Mouse (Mus musculus) MEL (cell line): ENCODE results near the gene Dcp1b.

ENCODE experiments used
- CTCF ChIP-seq, 3 experiments: IDR thresholded peaks in 2 of 3; conservative IDR thresholded peaks in 1 of 3; 2 replicates each; pipeline ENCODE4 v1.5.1; 2011 to 2012; ENCODE audit warnings: low read length in 3 of 3, low read depth in 2 of 3, mild to moderate bottlenecking in 2 of 3, improper control_type of control experiment in 1 of 3, inconsistent platforms in 1 of 3, mixed read lengths in 1 of 3, moderate library complexity in 1 of 3; ENCODE audit not compliant: control insufficient read depth in 1 of 3, insufficient read depth in 1 of 3, poor library complexity in 1 of 3, severe bottlenecking in 1 of 3
- ETS1 ChIP-seq: IDR thresholded peaks from 2 replicates; pipeline ENCODE4 v1.6.1; 2012; ENCODE audit warnings: low read depth, mild to moderate bottlenecking, inconsistent platforms, low read length, improper control_type of control experiment, moderate library complexity
- JUND ChIP-seq: IDR thresholded peaks from 2 replicates; pipeline ENCODE4 v1.6.1; 2011; ENCODE audit warnings: low read depth, mild to moderate bottlenecking, improper control_type of control experiment, low read length
- NRF1 ChIP-seq: IDR thresholded peaks from 2 replicates; pipeline ENCODE4 v1.6.1; 2014; ENCODE audit warnings: low read depth, mild to moderate bottlenecking, inconsistent platforms, low read length, improper control_type of control experiment, moderate library complexity; ENCODE audit not compliant: poor library complexity, insufficient read depth, severe bottlenecking
- POLR2A ChIP-seq, 2 experiments: IDR thresholded peaks; 2 replicates each; pipeline ENCODE4 v1.6.1; 2011 to 2012; ENCODE audit warnings: low read length in 2 of 2, mild to moderate bottlenecking in 2 of 2, control low read depth in 1 of 2, improper control_type of control experiment in 1 of 2, low read depth in 1 of 2, moderate library complexity in 1 of 2; ENCODE audit not compliant: control insufficient read depth in 1 of 2, insufficient read depth in 1 of 2, poor library complexity in 1 of 2
- RAD21 ChIP-seq: IDR thresholded peaks from 2 replicates; pipeline ENCODE4 v1.6.1; 2011; ENCODE audit warnings: mild to moderate bottlenecking, low read depth, low read length, improper control_type of control experiment
- SIN3A ChIP-seq: IDR thresholded peaks from 2 replicates; pipeline ENCODE4 v1.6.1; 2012; ENCODE audit warnings: low read length, improper control_type of control experiment, inconsistent platforms
- TAL1 ChIP-seq: IDR thresholded peaks from 2 replicates; pipeline ENCODE4 v1.6.1; 2012; ENCODE audit warnings: mild to moderate bottlenecking, inconsistent platforms, low read length, moderate library complexity, mixed read lengths
- TCF12 ChIP-seq: IDR thresholded peaks from 2 replicates; pipeline ENCODE4 v1.6.1; 2014; ENCODE audit warnings: low read depth, mild to moderate bottlenecking, inconsistent platforms, low read length, improper control_type of control experiment, moderate library complexity
- USF1 ChIP-seq: IDR thresholded peaks from 2 replicates; pipeline ENCODE4 v1.6.1; 2014; ENCODE audit warnings: low read depth, mild to moderate bottlenecking, inconsistent platforms, low read length, improper control_type of control experiment, moderate library complexity
- USF2 ChIP-seq, 2 experiments: IDR thresholded peaks; 2 replicates each; pipeline ENCODE4 v1.6.1; 2011 to 2012; ENCODE audit warnings: improper control_type of control experiment in 2 of 2, low read length in 2 of 2, borderline replicate concordance in 1 of 2, inconsistent platforms in 1 of 2, low read depth in 1 of 2, mild to moderate bottlenecking in 1 of 2; ENCODE audit not compliant: insufficient read depth in 1 of 2
- ZC3H11A ChIP-seq: IDR thresholded peaks from 2 replicates; pipeline ENCODE4 v1.6.1; 2012; ENCODE audit warnings: low read depth, mild to moderate bottlenecking, inconsistent platforms, low read length, improper control_type of control experiment
- ZKSCAN1 ChIP-seq: IDR thresholded peaks from 2 replicates; pipeline ENCODE4 v1.6.1; 2012; ENCODE audit warnings: low read depth, mild to moderate bottlenecking, inconsistent platforms, low read length, improper control_type of control experiment, moderate library complexity
- ZMIZ1 ChIP-seq: IDR thresholded peaks from 2 replicates; pipeline ENCODE4 v1.6.1; 2012; ENCODE audit warnings: low read depth, mild to moderate bottlenecking, inconsistent platforms, low read length, improper control_type of control experiment, moderate library complexity

- TF ChIP-seq ZC3H11A, result no peak
- TF ChIP-seq RAD21, result no peak
- TF ChIP-seq USF1, result no peak
- TF ChIP-seq TCF12, result no peak
- no peak for TF ChIP-seq CTCF (IDR thresholded peaks at IDR 0.05 in 2 of 3, conservative IDR thresholded peaks at IDR 0.05 in 1 of 3; ENCODE audit: control insufficient read depth in 1 of 3, insufficient read depth in 1 of 3, low read depth in 2 of 3, low read length in 3 of 3, poor library complexity in 1 of 3, severe bottlenecking in 1 of 3)
- TF ChIP-seq USF2 (IDR thresholded peaks at IDR 0.05; ENCODE audit: borderline replicate concordance in 1 of 2, insufficient read depth in 1 of 2, low read depth in 1 of 2, low read length in 2 of 2), result no peak
- TF ChIP-seq NRF1, result no peak
- TF ChIP-seq SIN3A, result no peak
- TF ChIP-seq ZKSCAN1, result no peak
- no peak for TF ChIP-seq ZMIZ1
- no peak for TF ChIP-seq POLR2A (IDR thresholded peaks at IDR 0.05; ENCODE audit: control insufficient read depth in 1 of 2, insufficient read depth in 1 of 2, low read depth in 1 of 2, low read length in 2 of 2, poor library complexity in 1 of 2)
- no peak for TF ChIP-seq ETS1
- no peak for TF ChIP-seq TAL1
- no peak for TF ChIP-seq JUND
These were observed 29.2 kb downstream of the Dcp1b start for GRCm38 (mm10) chr6:119204286-119204685.
